Comparison of ENCODE assay signal across 10 mouse cellular contexts in genomic region chr3:87511971-87512765, GRCm38 (mm10). TPM values are rescaled to one million over a fixed set of nuclear protein-coding genes. Genes with fewer than 3 reads are reported as not detected.
DNase-seq lines count a peak whose midpoint lies in the region; ATAC-seq and TF ChIP-seq lines count a peak whose summit lies in the region.
"Had no signal": no experiment of that assay in that cellular context is flagged by ENCODE, and none has a peak within 500 bp of the region (broad histone marks: within the 10 kb centered on the region; RNA-seq: fewer than 3 reads in every experiment).

No protein-coding gene starts in this region.

- H3K4me2 ChIP-seq in forebrain, postnatal 0 days (ENCODE audit: low read depth) = no peak overlapping the region
- H3K4me2 ChIP-seq in forebrain, embryonic 16.5 days (ENCODE audit: low read length) = no peak overlapping the region
- peak overlapping the region; percentile 27 for H3K4me2 ChIP-seq in liver, embryonic 12.5 days

- TF ChIP-seq CTCF in forebrain, postnatal 0 days (IDR thresholded peaks at IDR 0.05; ENCODE audit: low read depth) = no peak

- intact Hi-C loops in left cerebral cortex, postnatal 14 days (cut with DNase I) = no loop called here

- no peak overlapping the region for H3K27ac ChIP-seq in forebrain, postnatal 0 days (ENCODE audit: low read depth, low read length)
- no peak overlapping the region for H3K27ac ChIP-seq in forebrain, embryonic 16.5 days (ENCODE audit: low read length)
- H3K27ac ChIP-seq in liver, embryonic 12.5 days = no peak overlapping the region

- 0 out of 2 replicates have a peak, but pooled peaks have one; percentile 14 for ATAC-seq in forebrain, postnatal 0 days
- ATAC-seq in forebrain, embryonic 16.5 days = no peak
- ATAC-seq in liver, embryonic 12.5 days = peak; percentile 69

- 43% methylated on average over 16 of the region's 16 CpGs for WGBS in forebrain, postnatal 0 days
- 40% methylated on average over 16 of the region's 16 CpGs for WGBS in forebrain, embryonic 16.5 days
- 21% methylated on average over 16 of the region's 16 CpGs for WGBS in liver, embryonic 12.5 days (ENCODE audit: insufficient replicate concordance)

- no peak overlapping the region for H3K9ac ChIP-seq in forebrain, postnatal 0 days
- no peak overlapping the region for H3K9ac ChIP-seq in forebrain, embryonic 16.5 days (replicated peaks; ENCODE audit: low read depth, low read length)
- no peak overlapping the region for H3K9ac ChIP-seq in liver, embryonic 12.5 days

- H3K36me3 ChIP-seq in forebrain, postnatal 0 days (ENCODE audit: insufficient read depth) = no peaks in the 10 kb centered on the region
- no peaks in the 10 kb centered on the region for H3K36me3 ChIP-seq in forebrain, embryonic 16.5 days (ENCODE audit: control insufficient read depth, insufficient read depth)
- H3K36me3 ChIP-seq in liver, embryonic 12.5 days = no peaks in the 10 kb centered on the region

- no peak overlapping the region for H3K4me3 ChIP-seq in forebrain, postnatal 0 days (ENCODE audit: low read depth, low read length)
- no peak overlapping the region for H3K4me3 ChIP-seq in forebrain, embryonic 16.5 days (replicated peaks; ENCODE audit: low read length)
- no peak overlapping the region for H3K4me3 ChIP-seq in liver, embryonic 12.5 days

- H3K4me1 ChIP-seq in forebrain, postnatal 0 days (ENCODE audit: insufficient read depth) = no peaks in the 10 kb centered on the region
- H3K4me1 ChIP-seq in forebrain, embryonic 16.5 days (replicated peaks; ENCODE audit: control insufficient read depth, insufficient read depth, low read length) = peaks cover 4% of the 10 kb centered on the region; the same call in 1 of the 2 replicates
- peaks cover 27% of the 10 kb centered on the region for H3K4me1 ChIP-seq in liver, embryonic 12.5 days

- H3K9me3 ChIP-seq in forebrain, postnatal 0 days (ENCODE audit: low read length) = no peaks in the 10 kb centered on the region
- no peaks in the 10 kb centered on the region for H3K9me3 ChIP-seq in forebrain, embryonic 16.5 days (ENCODE audit: control insufficient read depth, low read length)
- H3K9me3 ChIP-seq in liver, embryonic 12.5 days (replicated peaks) = no peaks in the 10 kb centered on the region

- DNase-seq in forebrain, postnatal 0 days = no peak
- DNase-seq in thymus, postnatal 14 days = peak; percentile 21
- DNase-seq in thymus, adult 18-20 months = no peak
- DNase-seq in right cerebral cortex, adult 18-20 months = no peak
- DNase-seq in right cerebral cortex, postnatal 25 days = no peak
- no peak for DNase-seq in left cerebral cortex, postnatal 14 days (ENCODE audit: low spot score in 2 of 2)
- DNase-seq: kidney, adult 2 months; left cerebral cortex, postnatal 4 days had no signal

- H3K27me3 ChIP-seq in forebrain, postnatal 0 days (ENCODE audit: insufficient read depth, low read length) = no peaks in the 10 kb centered on the region
- H3K27me3 ChIP-seq in forebrain, embryonic 16.5 days (replicated peaks; ENCODE audit: control insufficient read depth, insufficient read depth, low read length) = no peaks in the 10 kb centered on the region
- peaks cover 8% of the 10 kb centered on the region; the same call in 1 of the 2 replicates for H3K27me3 ChIP-seq in liver, embryonic 12.5 days (replicated peaks)

RNA-seq across cellular contexts. Expression of gene Etv3, which starts 13.0 kb away (rescaled TPM):
- total RNA-seq in forebrain, postnatal 0 days (2014; rRNA removed) = 9.8 and 13.8 TPM in 2 replicates
- polyA plus RNA-seq in forebrain, postnatal 0 days (2015; fragmentation: Nextera tagmentation; extraction: Ambion mirVana) = 5.0 and 6.0 TPM in 2 replicates
- polyA plus RNA-seq in forebrain, embryonic 16.5 days (2015; fragmentation: Nextera tagmentation; extraction: Ambion mirVana) = 12.1 and 12.4 TPM in 2 replicates
- 5.2 and 5.6 TPM in 2 replicates for polyA plus RNA-seq in liver, embryonic 12.5 days (2016; fragmentation: Nextera tagmentation; extraction: Ambion mirVana)
- 10 to 100 TPM; 16.8 to 18.7 TPM for total RNA-seq in left cerebral cortex, postnatal 14 days (2021)
